Mouse (Mus musculus) ES-E14 (cell line): ENCODE results near the gene Ccdc182. TPM values are rescaled to one million over a fixed set of nuclear protein-coding genes. Genes with fewer than 3 reads are reported as not detected.

ENCODE experiments used
- DNase-seq: peaks from one replicate; pipeline ENCODE4 v3.0.0-alpha.2; 2013; ENCODE audit warnings: low read depth, low spot score
- H3K27ac ChIP-seq: 2 replicates; pipeline ENCODE4 v1.5.1; 2012; ENCODE audit warnings: low read depth, mild to moderate bottlenecking, low read length, moderate library complexity, mixed read lengths; ENCODE audit not compliant: poor library complexity, insufficient read depth, severe bottlenecking
- H3K36me3 ChIP-seq: 2 replicates; pipeline ENCODE4 v1.6.1; 2012; ENCODE audit warnings: mild to moderate bottlenecking, low read length, moderate library complexity, mixed read lengths; ENCODE audit not compliant: control insufficient read depth, poor library complexity, insufficient read depth, severe bottlenecking
- H3K4me1 ChIP-seq, 2 experiments: fragments of 150-350 bp in 1 of 2; sonication (generic) in 1 of 2; 2 replicates each; pipeline ENCODE4 v1.6.1; 2012; ENCODE audit warnings: low read length in 2 of 2, mild to moderate bottlenecking in 1 of 2, mixed read lengths in 1 of 2; ENCODE audit not compliant: control insufficient read depth in 2 of 2, insufficient read depth in 2 of 2, poor library complexity in 1 of 2
- H3K4me3 ChIP-seq, 2 experiments: fragments of 150-350 bp in 1 of 2; sonication (generic) in 1 of 2; 2 replicates each; pipeline ENCODE4 v1.5.1; 2012; ENCODE audit warnings: low read length in 2 of 2, low read depth in 1 of 2, mild to moderate bottlenecking in 1 of 2, mixed read lengths in 1 of 2; ENCODE audit not compliant: insufficient read depth in 1 of 2, poor library complexity in 1 of 2, severe bottlenecking in 1 of 2
- H3K9ac ChIP-seq: 2 replicates; pipeline ENCODE4 v1.6.1; 2012; ENCODE audit warnings: low read depth, mild to moderate bottlenecking, low read length, mixed read lengths; ENCODE audit not compliant: poor library complexity, insufficient read depth, severe bottlenecking
- H3K9me3 ChIP-seq: fragments of 150-350 bp; sonication (generic); 2 replicates; pipeline ENCODE4 v1.6.1; 2012; ENCODE audit warnings: low read depth, mild to moderate bottlenecking, low read length; ENCODE audit not compliant: control insufficient read depth, insufficient read depth
- CHD2 ChIP-seq: IDR thresholded peaks from 2 replicates; pipeline ENCODE4 v1.6.1; 2014; ENCODE audit warnings: mild to moderate bottlenecking, low read depth, low read length, inconsistent platforms
- HCFC1 ChIP-seq: IDR thresholded peaks from 2 replicates; pipeline ENCODE4 v1.6.1; 2012; ENCODE audit warnings: low read length, inconsistent platforms, borderline replicate concordance; ENCODE audit not compliant: insufficient read depth
- MAFK ChIP-seq: IDR thresholded peaks from 2 replicates; pipeline ENCODE4 v1.6.1; 2014; ENCODE audit warnings: mild to moderate bottlenecking, low read depth, low read length, inconsistent platforms; ENCODE audit not compliant: insufficient read depth
- ZC3H11A ChIP-seq: IDR thresholded peaks from 2 replicates; pipeline ENCODE4 v1.6.1; 2012; ENCODE audit warnings: low read depth, mild to moderate bottlenecking, inconsistent platforms, low read length, borderline replicate concordance
- ZNF384 ChIP-seq: IDR thresholded peaks from 2 replicates; pipeline ENCODE4 v1.6.1; 2012; ENCODE audit warnings: low read depth, low read length, inconsistent platforms
- in situ Hi-C, 2 experiments: fragments of 600-800 bp; cut with MboI; formaldehyde crosslinking; loops; one replicate each; pipeline ENCODE4 v1.15.1; 2025; ENCODE audit warnings: low sequenced_read_pairs in 2 of 2, inconsistent platforms in 1 of 2; ENCODE audit not compliant: unreplicated experiment in 2 of 2
- total RNA-seq: library from RNA; depleted of rRNA; stranded (reverse); fragments of 300-350 nt; gene quantifications from 2 replicates; pipeline ENCODE4 v1.2.3, GENCODE M21; 2012; rRNA removed

The Ccdc182 gene
- total RNA-seq, 1 experiment: not detected

DNA sequence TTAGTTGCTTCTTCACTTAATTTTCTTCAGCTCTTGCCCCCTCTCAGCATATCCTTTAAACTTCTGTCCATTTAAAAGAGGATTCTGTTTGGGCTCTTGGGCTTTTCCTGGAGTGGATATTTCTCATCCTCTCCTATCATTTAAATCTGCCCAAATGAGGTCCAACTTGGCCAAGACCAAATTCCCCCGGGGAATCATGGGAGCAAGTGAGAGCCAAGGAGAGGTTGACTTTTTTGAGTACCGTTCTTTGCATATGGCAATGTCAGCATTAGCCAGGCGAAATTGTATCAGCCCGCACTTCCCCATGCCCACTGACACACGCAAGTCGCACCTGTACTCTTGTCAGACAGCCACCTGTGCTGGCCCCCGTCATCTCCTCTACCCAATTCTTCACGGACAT lies 37.9 kb downstream of the Ccdc182 start:
- no peak overlapping the region for H3K9ac ChIP-seq
- no peak for DNase-seq
- in situ Hi-C loops: no loop called here
- peaks cover 0 to 2% of the 10 kb centered on the region in 2 experiments; a peak in 1 of 4 replicates for H3K4me1 ChIP-seq
- H3K4me3 ChIP-seq: no peak overlapping the region
- H3K27ac ChIP-seq: no peak overlapping the region
- TF ChIP-seq HCFC1 (no peak), ZC3H11A (no peak), ZNF384 (no peak), MAFK (no peak), CHD2 (no peak)
- H3K36me3 ChIP-seq: no peaks in the 10 kb centered on the region
- H3K9me3 ChIP-seq: no peaks in the 10 kb centered on the region

DNA sequence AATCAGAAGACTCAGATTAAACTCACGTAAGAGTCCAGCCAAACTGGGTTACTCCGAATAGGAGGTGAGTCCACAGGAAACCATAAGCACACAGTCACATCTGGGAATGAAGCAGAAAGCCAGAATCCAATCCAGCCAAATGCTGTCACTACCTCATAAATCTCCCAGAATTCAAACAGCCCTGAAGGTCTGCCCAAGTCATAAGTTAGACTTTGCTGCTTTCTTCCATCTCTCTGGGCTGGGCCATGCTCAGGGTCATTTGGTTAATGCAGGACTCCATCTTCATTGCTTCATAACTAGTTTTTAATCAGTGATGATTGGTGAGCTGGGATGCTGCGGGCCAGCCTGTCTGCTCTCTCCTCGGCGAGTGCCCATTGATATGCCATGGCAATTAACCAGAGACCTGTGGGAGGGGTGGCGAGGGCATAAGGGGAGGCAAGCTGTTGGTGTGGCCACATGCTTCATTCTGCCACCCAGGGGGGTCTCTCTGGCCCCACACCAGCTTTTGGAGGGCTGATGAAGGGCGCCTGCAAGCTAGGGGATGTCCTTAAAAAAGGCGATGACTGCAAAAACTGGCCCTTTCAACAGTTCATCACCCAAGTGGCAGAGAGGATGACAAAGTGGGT lies 38.6 kb downstream of the Ccdc182 start:
- in situ Hi-C loops: no loop called here
- no peaks in the 10 kb centered on the region for H3K9me3 ChIP-seq
- H3K4me3 ChIP-seq: no peak overlapping the region
- no peaks in the 10 kb centered on the region for H3K36me3 ChIP-seq
- TF ChIP-seq CHD2 (no peak), ZC3H11A (no peak), MAFK (no peak), HCFC1 (no peak), ZNF384 (no peak)
- H3K4me1 ChIP-seq: peaks cover 0 to 2% of the 10 kb centered on the region in 2 experiments; a peak in 1 of 4 replicates
- no peak overlapping the region for H3K9ac ChIP-seq
- H3K27ac ChIP-seq: no peak overlapping the region
- no peak for DNase-seq

DNA sequence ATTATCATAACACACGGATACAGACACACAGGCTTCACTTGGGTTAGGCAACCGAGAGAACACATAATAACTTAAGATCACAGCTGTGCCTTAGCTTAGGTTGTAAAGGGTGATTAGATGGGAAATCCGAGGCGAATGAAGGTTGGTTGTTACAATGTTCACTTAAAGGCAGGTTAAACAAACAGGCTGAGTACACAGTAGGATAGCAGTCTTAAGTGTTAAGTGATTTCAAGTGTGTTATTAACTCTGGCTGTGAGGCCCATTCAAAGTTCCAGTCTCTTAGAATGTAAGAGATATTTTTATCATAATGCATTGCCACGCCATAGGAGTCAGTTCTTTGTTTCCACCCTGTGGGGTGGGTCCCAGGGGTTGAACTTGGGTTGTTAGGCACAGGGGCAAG lies 41.0 kb downstream of the Ccdc182 start:
- H3K9ac ChIP-seq: no peak overlapping the region
- TF ChIP-seq ZNF384: no peak
- no peak for TF ChIP-seq MAFK
- no peak for TF ChIP-seq CHD2
- no peak for TF ChIP-seq HCFC1
- no peak for TF ChIP-seq ZC3H11A
- no peak overlapping the region for H3K4me3 ChIP-seq
- no peaks in the 10 kb centered on the region for H3K36me3 ChIP-seq
- H3K9me3 ChIP-seq: no peaks in the 10 kb centered on the region
- in situ Hi-C loops: no loop called here
- H3K27ac ChIP-seq: no peak overlapping the region
- DNase-seq: no peak
- peaks cover 0 to 2% of the 10 kb centered on the region in 2 experiments; a peak in 1 of 4 replicates for H3K4me1 ChIP-seq

DNA sequence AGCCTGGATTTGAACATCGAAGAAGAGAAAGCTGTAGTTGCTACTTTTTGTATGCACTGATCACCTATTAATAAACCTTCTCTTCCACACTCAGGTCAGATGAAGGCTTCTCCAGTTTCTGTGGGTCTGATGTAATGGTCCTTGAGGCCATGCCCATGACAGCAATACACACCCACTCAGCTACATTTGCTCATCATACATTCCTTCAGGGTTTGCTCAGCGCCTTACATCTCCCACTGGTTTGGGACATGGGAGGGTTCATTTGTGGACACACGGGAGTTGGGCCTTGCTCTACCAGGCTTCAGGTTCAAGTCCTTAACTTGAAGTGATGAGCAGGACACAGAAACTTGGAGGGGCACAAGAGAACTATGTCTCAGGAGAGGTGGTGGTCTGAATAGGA lies 44.1 kb downstream of the Ccdc182 start:
- Histone ChIP-seq H3K27ac (no peak overlapping the region), H3K9me3 (no peaks in the 10 kb centered on the region), H3K9ac (no peak overlapping the region), H3K36me3 (no peaks in the 10 kb centered on the region), H3K4me1 (no peaks in the 10 kb centered on the region), H3K4me3 (no peak overlapping the region)
- DNase-seq: no peak
- TF ChIP-seq HCFC1: no peak
- TF ChIP-seq CHD2: no peak
- no peak for TF ChIP-seq MAFK
- TF ChIP-seq ZNF384: no peak
- in situ Hi-C loops: no loop called here

Other genes with a start within 250 kb of the Ccdc182 start
- gene Srsf1, start 246.7 kb upstream of the Ccdc182 start, total RNA-seq: 369 and 432 TPM in 2 replicates
- gene Vezf1, start 225.8 kb upstream of the Ccdc182 start, total RNA-seq: 12.6 and 13.2 TPM in 2 replicates
- 8.0 and 8.7 TPM in 2 replicates for gene Cuedc1, start 196.0 kb upstream of the Ccdc182 start, total RNA-seq
- 94.7 and 139 TPM in 2 replicates for gene Mrps23, start 89.7 kb upstream of the Ccdc182 start, total RNA-seq